Mouse (Mus musculus) embryo, embryonic 10.5 days (tissue): Measurements from ENCODE around the gene Igbp1.

ENCODE experiments used
- DNase-seq: peaks from one replicate; pipeline ENCODE4 v3.0.0-alpha.2; 2015; ENCODE audit warnings: low spot score

Gene Igbp1

GRCm38 (mm10) chrX:100494068-100494978 is at the start of gene Igbp1:
Gene Igbp1 (plus strand): TSS chrX:100494291.
- peak; percentile 92 for DNase-seq

DNA sequence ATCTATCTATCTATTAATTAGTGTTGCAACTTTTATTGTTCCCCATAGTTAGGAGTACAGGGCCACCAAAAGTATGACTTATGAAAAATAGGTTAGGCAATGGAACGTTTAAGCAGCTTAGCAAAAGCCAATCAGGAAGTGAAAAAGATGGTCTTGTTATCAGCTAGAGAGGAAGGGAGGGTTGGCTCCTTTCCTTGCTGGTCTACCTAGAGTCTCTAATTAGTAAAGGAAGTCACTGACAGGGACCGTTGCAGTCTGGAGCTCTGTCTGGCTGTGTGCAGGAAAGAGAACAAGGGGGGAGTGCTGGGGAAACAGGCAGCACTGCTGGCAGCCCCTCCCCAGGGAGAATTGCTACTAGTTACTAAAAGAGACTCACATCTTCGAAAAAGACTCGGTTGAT is 26.0 kb upstream of the Igbp1 start:
- no peak for DNase-seq

DNA sequence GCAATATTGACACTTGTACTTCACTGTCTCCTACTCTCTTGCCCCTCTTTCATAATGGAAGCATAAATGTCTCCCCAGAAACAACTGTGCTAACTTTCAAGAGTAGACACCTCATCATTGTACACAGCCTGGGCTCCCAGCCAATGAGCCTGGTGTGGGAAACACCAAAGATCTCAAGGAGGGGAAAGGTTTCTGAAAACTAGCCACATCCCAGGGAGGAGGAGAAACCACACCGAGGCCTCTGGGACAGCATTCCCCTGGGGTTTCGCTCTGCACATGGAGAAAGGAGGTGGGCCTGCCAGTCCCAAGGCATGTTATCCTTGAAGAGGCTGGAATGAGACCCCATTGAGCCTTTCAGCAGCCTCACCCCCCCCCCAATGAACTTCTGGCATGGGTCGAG is 24.0 kb upstream of the Igbp1 start:
- DNase-seq: no peak

GRCm38 (mm10) chrX:100471491-100471890 is 22.6 kb upstream of the Igbp1 start:
- DNase-seq: no peak

- no peak for DNase-seq
These were observed 18.4 kb upstream of the Igbp1 start for GRCm38 (mm10) chrX:100475569-100476223.

GRCm38 (mm10) chrX:100480317-100480716 is 13.8 kb upstream of the Igbp1 start:
- DNase-seq: peak; percentile 78

- DNase-seq: no peak
These were observed 507 bp upstream of the Igbp1 start for GRCm38 (mm10) chrX:100493500-100494067.

GRCm38 (mm10) chrX:100504175-100504851 is 10.2 kb downstream of the Igbp1 start:
- DNase-seq: no peak

- DNase-seq: no peak
These were observed 14.1 kb downstream of the Igbp1 start for GRCm38 (mm10) chrX:100508164-100508563.

GRCm38 (mm10) chrX:100509921-100510320 is 15.8 kb downstream of the Igbp1 start:
- DNase-seq: peak; percentile 26

GRCm38 (mm10) chrX:100516683-100517082 is 22.6 kb downstream of the Igbp1 start:
- DNase-seq: no peak

DNA sequence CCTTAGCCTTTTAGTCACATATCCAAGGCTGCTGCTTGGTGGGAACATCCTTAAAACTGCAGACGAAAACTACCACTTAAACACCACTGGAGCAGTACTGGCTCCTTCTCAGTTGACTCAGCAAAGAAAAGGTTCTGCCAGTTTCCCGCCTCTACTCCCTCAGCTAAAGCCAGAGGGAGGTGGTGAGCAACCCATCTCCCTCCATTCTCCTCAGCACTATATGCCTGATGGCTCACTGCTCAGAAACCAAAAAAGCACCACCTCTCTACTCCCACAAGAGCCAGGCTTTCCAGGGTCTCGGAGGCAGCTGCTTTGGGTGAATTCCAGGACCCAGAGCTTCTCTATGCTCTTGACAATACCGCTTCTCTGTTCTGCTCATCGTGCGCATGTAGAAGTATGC is 23.5 kb downstream of the Igbp1 start:
- no peak for DNase-seq

GRCm38 (mm10) chrX:100518532-100518931 is 24.4 kb downstream of the Igbp1 start:
- DNase-seq: no peak

- no peak for DNase-seq
These were observed 30.4 kb downstream of the Igbp1 start, which contains the start of gene Dgat2l6 for GRCm38 (mm10) chrX:100524471-100524870. Gene Dgat2l6 (plus strand): TSS chrX:100524838.

GRCm38 (mm10) chrX:100556026-100556425 is 61.9 kb downstream of the Igbp1 start:
- DNase-seq: no peak

GRCm38 (mm10) chrX:100565696-100566095 is 71.6 kb downstream of the Igbp1 start:
- DNase-seq: no peak
